Mouse (Mus musculus) forelimb bud, embryonic 11.5 days (tissue): Measurements from ENCODE around the gene Bcl11b.

Experiments
- DNase-seq: peaks from one replicate; pipeline ENCODE4 v3.0.0-alpha.2; 2012; ENCODE audit warnings: low read depth, low spot score

Gene Bcl11b

GRCm38 (mm10) chr12:107998746-107999145, 4.7 kb downstream of the Bcl11b start:
- peak; percentile 84 for DNase-seq

DNA sequence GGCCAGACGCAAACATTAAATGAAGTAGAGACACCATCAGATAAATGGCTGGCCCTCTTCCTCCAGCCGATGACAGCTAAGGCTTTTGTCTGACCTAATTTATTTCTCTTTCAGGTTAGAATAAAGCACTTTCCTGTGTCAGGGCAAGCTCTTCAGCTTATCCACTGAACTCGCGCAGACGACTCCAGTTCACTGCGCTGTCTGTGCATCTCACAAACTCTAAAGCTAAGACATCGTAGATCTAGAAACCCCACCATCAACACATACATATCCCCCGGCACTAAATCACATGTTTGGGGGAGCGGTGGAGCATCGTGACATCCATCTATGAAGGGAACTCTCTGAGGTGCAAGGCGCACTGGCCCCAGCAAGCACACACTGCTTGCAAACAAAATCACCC, 5.5 kb downstream of the Bcl11b start:
- DNase-seq, result no peak

DNA sequence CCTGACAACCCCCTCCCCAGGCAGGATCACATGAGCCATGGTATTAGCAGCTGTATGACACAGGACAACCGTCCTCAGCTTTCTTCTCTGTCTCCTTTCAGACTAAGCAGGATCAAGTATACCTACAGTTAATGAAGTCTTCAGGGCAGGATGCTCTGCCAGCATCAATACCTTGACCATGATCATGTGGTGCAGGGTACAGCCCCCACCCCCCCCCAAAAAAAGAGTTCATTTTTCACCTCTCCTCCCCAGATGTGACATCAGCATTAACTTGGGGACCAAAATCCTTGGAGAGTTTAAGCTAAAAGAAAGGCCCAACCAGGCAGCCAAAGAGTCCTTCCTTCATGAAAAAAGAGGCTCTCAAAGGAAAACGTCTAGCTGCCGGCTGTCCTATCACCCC, 6.2 kb downstream of the Bcl11b start:
- DNase-seq, result no peak

- no peak for DNase-seq
These were observed 6.6 kb downstream of the Bcl11b start for GRCm38 (mm10) chr12:107996773-107997172.

- DNase-seq, result no peak
These were observed 7.2 kb downstream of the Bcl11b start for GRCm38 (mm10) chr12:107996216-107996615.

DNA sequence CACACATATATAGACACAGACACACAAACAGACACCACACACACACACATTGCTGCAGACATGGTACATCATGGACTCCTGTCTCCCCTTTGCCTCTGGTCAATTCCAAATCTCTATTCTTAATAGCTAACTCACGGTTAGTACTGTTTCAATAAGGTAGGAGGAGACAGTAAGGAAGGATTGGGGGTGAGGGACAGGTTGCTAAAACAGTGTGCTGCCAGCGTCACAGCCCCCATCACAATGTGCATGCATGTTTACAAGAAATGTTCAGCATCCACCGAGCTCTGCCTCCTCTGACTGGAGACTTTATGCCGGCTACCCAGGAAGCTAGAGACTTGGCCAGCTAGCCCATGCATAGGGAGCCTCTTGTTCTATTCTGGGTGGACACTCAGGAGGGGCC, 9.0 kb downstream of the Bcl11b start:
- no peak for DNase-seq

DNA sequence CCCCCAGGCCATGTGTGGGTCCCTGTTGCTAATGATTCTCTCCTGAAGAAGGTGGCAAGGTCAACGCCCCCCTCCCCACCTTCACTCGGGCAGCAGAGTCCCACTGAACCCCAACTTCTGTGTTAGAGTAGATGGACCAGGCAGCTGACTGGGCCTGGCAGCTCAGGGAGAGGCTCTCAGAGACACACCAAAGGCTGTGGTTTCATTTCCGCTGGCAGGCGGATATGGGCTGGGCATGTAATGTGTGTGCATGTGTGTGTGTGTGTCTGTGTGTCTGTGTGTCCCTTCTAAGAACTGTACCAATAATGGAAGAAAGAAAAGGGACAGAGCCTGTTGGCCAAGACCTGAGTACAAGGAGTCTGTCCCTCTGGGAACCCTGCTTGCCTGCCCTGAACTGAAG, 10.4 kb downstream of the Bcl11b start:
- DNase-seq, result no peak

DNA sequence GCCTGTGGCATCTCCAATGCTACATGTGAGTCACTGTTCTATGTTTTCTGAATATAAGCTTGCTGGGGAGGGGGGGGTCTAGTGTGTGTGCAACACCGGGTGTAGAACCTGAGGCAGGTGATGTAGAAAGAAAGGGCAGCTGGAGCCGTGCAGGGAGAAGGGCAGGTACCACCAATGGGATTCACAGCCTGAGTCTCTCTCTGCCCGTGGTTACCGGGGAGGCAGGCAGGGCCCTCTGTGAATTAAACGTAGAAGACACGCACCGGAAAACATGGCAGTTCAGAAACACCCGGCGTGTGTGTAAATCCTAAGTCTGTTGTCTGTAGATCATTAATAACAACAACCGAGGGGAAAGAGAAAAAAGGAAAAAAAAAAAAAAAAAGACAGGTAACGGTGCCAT, 12.2 kb downstream of the Bcl11b start:
- DNase-seq, result no peak

DNA sequence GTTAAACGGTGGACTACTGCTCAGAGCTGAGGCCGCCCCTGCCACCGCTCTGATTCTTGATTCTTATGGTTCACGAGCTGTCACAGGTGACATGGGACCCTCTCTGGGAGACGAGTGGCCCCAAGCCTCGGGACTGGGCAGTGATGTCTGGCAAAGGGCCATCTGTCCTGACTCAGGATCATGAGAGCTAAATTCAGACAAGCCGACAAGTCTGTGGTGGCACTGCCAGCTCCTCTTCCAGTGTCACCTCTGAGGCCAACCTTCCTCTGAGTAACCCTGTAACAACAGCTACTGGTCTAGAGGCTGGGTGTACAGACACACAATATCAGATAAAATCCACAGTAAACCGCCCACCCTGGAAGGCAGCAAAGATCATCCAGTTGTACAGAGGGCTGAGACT, 20.2 kb downstream of the Bcl11b start:
- DNase-seq, result no peak

- no peak for DNase-seq
These were observed 21.1 kb downstream of the Bcl11b start for GRCm38 (mm10) chr12:107982306-107982705.

DNA sequence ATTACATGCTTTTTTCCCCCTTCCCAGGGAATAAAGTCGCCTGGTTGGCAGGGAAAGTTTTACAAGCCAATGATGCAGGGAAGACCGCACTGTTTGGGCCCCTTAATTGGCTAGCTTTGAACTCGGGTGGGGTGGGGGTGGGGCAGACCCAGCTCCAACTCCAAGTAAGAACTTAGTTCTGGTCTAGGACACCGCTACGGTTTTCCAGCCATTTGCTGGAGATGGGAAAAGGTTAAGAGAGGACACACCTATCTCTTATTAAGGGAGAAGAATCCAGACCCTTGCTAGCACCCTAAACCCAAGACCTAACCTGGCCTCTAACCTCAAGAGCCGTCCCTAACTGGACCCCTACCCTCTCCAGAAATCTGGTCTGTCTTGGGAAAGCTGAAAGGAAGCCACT, 22.2 kb downstream of the Bcl11b start:
- no peak for DNase-seq

GRCm38 (mm10) chr12:107980261-107980961, 23.0 kb downstream of the Bcl11b start:
- peak; percentile 59 for DNase-seq

DNA sequence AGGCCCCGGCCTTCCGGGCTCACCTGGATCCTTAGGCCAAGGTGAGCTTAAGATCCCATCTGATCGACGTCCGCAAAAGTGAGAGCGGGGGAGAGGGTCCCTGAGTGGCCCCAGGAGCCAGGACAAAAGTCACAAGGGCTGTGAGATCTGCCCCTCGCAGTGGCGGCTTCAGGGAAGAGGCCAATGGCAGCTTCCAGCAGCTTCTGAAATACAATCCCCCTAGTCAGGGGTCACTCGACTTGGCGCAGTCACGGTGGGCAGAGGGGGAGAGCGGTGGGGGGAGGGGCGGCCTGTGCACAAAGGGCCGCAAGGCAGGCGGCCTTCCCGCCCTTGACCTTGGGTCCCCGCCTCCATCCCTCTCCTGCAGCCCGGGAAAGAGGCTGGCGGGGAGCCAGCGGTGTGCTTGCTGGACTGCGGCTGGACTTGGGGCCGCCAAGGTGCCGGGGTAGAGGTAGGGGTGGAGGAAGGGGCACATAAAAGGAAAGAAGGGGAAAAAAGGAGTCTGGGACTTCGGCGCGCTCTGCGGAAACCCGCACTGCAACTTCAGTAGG, 23.6 kb downstream of the Bcl11b start:
- DNase-seq, result peak; percentile 80

GRCm38 (mm10) chr12:107978736-107979255, 24.6 kb downstream of the Bcl11b start:
- no peak for DNase-seq

DNA sequence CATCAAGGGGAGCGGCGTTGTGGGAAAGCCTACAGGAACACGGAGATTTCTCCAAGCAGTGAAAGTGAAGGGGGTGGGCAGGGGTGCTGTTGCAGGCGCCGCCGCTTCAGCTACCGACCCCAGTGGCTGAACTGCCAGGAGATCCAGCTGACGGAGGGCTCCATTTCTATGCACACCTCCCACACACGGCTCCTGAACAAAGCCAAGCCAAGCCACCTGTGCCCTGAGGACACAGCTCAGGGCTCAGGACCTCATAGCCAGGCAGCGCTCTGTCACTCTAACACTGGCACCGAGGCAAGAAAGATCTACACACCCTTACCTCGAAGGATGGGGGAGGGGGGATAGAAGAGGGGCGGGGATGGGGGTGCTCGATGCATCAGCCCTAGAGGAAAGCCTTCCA, 25.3 kb downstream of the Bcl11b start:
- no peak for DNase-seq

- no peak for DNase-seq
These were observed 25.9 kb downstream of the Bcl11b start for GRCm38 (mm10) chr12:107977534-107977933.

DNA sequence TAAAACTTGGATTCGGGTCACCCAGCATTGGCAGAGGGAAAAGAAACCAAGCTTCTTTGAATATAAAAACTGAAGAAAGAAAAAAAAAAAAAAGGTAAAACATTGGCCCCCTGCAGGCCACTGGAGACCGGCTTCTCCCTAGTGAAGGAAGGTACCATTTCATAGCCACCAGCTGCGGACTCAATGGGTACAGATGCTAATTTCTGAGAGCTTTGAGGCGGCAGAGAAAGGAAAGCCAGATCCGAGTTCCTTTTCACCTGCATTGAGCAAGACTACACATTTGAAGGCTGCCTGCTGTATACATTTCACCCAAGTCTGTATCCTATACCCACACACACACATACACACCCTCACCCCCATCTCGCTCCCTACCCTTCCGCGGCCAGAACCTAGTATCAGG, 26.3 kb downstream of the Bcl11b start:
- DNase-seq, result no peak

DNA sequence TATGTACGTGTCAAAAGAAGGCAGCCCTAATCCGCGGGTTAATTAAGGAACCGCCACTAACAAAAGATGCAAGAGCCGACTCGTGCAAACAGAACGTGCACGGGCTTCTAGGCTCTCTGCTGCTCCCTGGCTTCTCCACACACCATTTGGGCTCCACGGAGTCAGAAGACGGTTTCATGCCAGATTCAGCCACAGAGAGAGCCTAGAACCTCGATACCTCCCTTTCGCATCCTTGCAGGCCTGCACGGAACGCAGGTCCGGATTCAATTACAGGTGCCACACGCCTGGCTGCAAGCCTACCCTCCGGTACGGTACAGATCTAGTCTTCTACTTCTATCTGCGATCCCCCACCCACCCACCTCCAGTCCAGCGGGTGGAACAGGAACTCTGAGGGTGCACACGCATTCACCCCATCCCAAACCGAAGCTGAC, 26.8 kb downstream of the Bcl11b start:
- DNase-seq, result no peak

DNA sequence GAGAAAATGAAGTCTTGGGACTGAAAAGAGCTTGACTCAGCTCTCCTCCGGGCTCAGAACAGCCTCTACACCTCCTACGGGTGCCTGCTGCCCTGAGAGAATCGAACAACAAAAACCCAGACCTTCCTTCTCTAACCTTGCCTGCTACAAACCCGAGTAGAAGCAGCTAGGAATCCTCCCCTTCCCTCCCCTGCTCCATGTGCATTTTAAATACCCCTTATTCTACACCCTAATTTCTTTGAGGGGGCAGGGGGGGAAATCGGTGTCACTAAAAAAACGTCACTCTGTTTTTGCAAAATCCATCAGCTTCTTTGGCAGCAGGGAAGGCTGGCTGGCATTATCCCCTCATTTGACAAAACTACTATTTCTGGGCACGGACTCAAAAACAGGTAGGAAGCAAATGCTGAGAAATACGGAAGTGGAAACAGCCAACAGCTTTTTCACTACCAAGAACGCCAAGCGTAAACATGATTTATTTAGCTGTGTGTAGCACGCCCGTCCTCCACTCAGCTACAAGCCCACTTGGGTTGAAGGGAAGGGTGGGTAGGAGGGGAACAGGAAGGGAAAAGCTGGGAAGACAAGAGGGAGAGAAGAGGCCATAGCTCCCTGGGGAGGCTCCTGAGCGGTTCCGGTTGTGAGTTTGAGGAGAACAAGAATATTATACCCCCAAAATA, 27.4 kb downstream of the Bcl11b start:
- no peak for DNase-seq

- DNase-seq, result no peak
These were observed 27.9 kb downstream of the Bcl11b start for GRCm38 (mm10) chr12:107975479-107975896.

DNA sequence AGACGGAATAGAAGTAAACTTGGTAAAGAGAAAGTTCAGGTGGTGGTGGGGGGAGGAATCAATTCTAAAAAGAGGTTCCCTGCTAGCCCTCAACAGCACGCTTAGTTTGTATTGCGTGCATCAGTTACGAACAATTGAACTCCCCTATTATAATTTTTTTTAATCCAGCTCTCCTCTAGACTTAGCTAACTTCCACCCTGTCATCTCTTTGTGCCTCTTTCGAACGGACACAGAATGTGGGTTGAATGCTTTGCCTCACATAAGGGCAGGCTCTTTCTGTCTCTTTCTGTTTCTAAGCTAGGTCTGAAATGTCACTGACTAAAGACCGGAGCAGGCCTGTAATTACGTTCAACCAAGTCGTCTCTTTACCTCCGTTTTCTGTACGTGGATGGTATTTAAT, 28.9 kb downstream of the Bcl11b start:
- DNase-seq, result no peak

GRCm38 (mm10) chr12:107973556-107974140, 29.8 kb downstream of the Bcl11b start:
- no peak for DNase-seq
